Mouse (Mus musculus): ENCODE data around the gene Kctd17. TPM values are rescaled to one million over a fixed set of nuclear protein-coding genes. Genes with fewer than 3 reads are reported as not detected.

The Kctd17 gene
- 4.8 and 5.3 TPM in 2 replicates for polyA plus RNA-seq (2012; ENCODE audit: insufficient read depth, insufficient read length, missing spikeins)

- no peak for TF ChIP-seq CTCF (IDR thresholded peaks at IDR 0.05; ENCODE audit: low read depth, low read length)
- no peak for TF ChIP-seq POLR2A (IDR thresholded peaks at IDR 0.05; ENCODE audit: borderline replicate concordance, low read depth, low read length)
- Histone ChIP-seq H3K4me1 (ENCODE audit: control insufficient read depth, insufficient read depth, low read length) (peaks cover 15% of the 10 kb centered on the region), H3K27ac (ENCODE audit: insufficient read depth, low read depth, low read length) (no peak within 1 kb of the TSS), H3K4me3 (ENCODE audit: insufficient read depth, low read length) (peak within 1 kb of the TSS; percentile 67)
These were observed at the start of gene Kctd17 for GRCm38 (mm10) chr15:78428391-78429138. Gene Kctd17, plus strand, starts transcription at chr15:78428564.

- Histone ChIP-seq H3K4me1 (ENCODE audit: control insufficient read depth, insufficient read depth, low read length) (peaks cover 6% of the 10 kb centered on the region), H3K27ac (ENCODE audit: insufficient read depth, low read depth, low read length) (no peak overlapping the region), H3K4me3 (ENCODE audit: insufficient read depth, low read length) (no peak overlapping the region)
- no peak for TF ChIP-seq CTCF (IDR thresholded peaks at IDR 0.05; ENCODE audit: low read depth, low read length)
These were observed 48.2 kb upstream of the Kctd17 start for GRCm38 (mm10) chr15:78380208-78380607.

GRCm38 (mm10) chr15:78380741-78381140 is 47.6 kb upstream of the Kctd17 start:
- no peak for TF ChIP-seq POLR2A (IDR thresholded peaks at IDR 0.05; ENCODE audit: borderline replicate concordance, low read depth, low read length)
- no peak for TF ChIP-seq CTCF (IDR thresholded peaks at IDR 0.05; ENCODE audit: low read depth, low read length)
- Histone ChIP-seq H3K4me3 (ENCODE audit: insufficient read depth, low read length) (no peak overlapping the region), H3K4me1 (ENCODE audit: control insufficient read depth, insufficient read depth, low read length) (peaks cover 6% of the 10 kb centered on the region), H3K27ac (ENCODE audit: insufficient read depth, low read depth, low read length) (no peak overlapping the region)

- Histone ChIP-seq H3K4me3 (ENCODE audit: insufficient read depth, low read length) (no peak overlapping the region), H3K4me1 (ENCODE audit: control insufficient read depth, insufficient read depth, low read length) (peaks cover 6% of the 10 kb centered on the region), H3K27ac (ENCODE audit: insufficient read depth, low read depth, low read length) (no peak overlapping the region)
- TF ChIP-seq POLR2A (IDR thresholded peaks at IDR 0.05; ENCODE audit: borderline replicate concordance, low read depth, low read length) (no peak), CTCF (IDR thresholded peaks at IDR 0.05; ENCODE audit: low read depth, low read length) (no peak)
These were observed 46.2 kb upstream of the Kctd17 start for GRCm38 (mm10) chr15:78382115-78382514.

- no peak overlapping the region for H3K27ac ChIP-seq (ENCODE audit: insufficient read depth, low read depth, low read length)
- peaks cover 6% of the 10 kb centered on the region for H3K4me1 ChIP-seq (ENCODE audit: control insufficient read depth, insufficient read depth, low read length)
- TF ChIP-seq POLR2A (IDR thresholded peaks at IDR 0.05; ENCODE audit: borderline replicate concordance, low read depth, low read length) (no peak), CTCF (IDR thresholded peaks at IDR 0.05; ENCODE audit: low read depth, low read length) (no peak)
- no peak overlapping the region for H3K4me3 ChIP-seq (ENCODE audit: insufficient read depth, low read length)
These were observed 44.7 kb upstream of the Kctd17 start for GRCm38 (mm10) chr15:78383450-78384219.

GRCm38 (mm10) chr15:78384220-78385116 is 43.9 kb upstream of the Kctd17 start:
- Histone ChIP-seq H3K4me1 (ENCODE audit: control insufficient read depth, insufficient read depth, low read length) (peaks cover 6% of the 10 kb centered on the region), H3K27ac (ENCODE audit: insufficient read depth, low read depth, low read length) (no peak overlapping the region), H3K4me3 (ENCODE audit: insufficient read depth, low read length) (no peak overlapping the region)
- TF ChIP-seq POLR2A (IDR thresholded peaks at IDR 0.05; ENCODE audit: borderline replicate concordance, low read depth, low read length) (no peak), CTCF (IDR thresholded peaks at IDR 0.05; ENCODE audit: low read depth, low read length) (no peak)

GRCm38 (mm10) chr15:78385564-78385963 is 42.8 kb upstream of the Kctd17 start:
- Histone ChIP-seq H3K27ac (ENCODE audit: insufficient read depth, low read depth, low read length) (no peak overlapping the region), H3K4me3 (ENCODE audit: insufficient read depth, low read length) (no peak overlapping the region), H3K4me1 (ENCODE audit: control insufficient read depth, insufficient read depth, low read length) (peaks cover 10% of the 10 kb centered on the region)
- no peak for TF ChIP-seq CTCF (IDR thresholded peaks at IDR 0.05; ENCODE audit: low read depth, low read length)
- no peak for TF ChIP-seq POLR2A (IDR thresholded peaks at IDR 0.05; ENCODE audit: borderline replicate concordance, low read depth, low read length)

- Histone ChIP-seq H3K4me3 (ENCODE audit: insufficient read depth, low read length) (no peak overlapping the region), H3K27ac (ENCODE audit: insufficient read depth, low read depth, low read length) (no peak overlapping the region), H3K4me1 (ENCODE audit: control insufficient read depth, insufficient read depth, low read length) (peaks cover 10% of the 10 kb centered on the region; the same call in 1 of the 2 replicates)
- no peak for TF ChIP-seq CTCF (IDR thresholded peaks at IDR 0.05; ENCODE audit: low read depth, low read length)
- no peak for TF ChIP-seq POLR2A (IDR thresholded peaks at IDR 0.05; ENCODE audit: borderline replicate concordance, low read depth, low read length)
These were observed 37.5 kb upstream of the Kctd17 start for GRCm38 (mm10) chr15:78390855-78391254.

GRCm38 (mm10) chr15:78395478-78395962 is 32.8 kb upstream of the Kctd17 start, which contains the start of gene Tex33:
Gene Tex33, minus strand, starts transcription at chr15:78395912.
- Histone ChIP-seq H3K4me3 (ENCODE audit: insufficient read depth, low read length) (no peak within 1 kb of the TSS), H3K4me1 (ENCODE audit: control insufficient read depth, insufficient read depth, low read length) (peaks cover 7% of the 10 kb centered on the region), H3K27ac (ENCODE audit: insufficient read depth, low read depth, low read length) (no peak within 1 kb of the TSS)
- TF ChIP-seq CTCF (IDR thresholded peaks at IDR 0.05; ENCODE audit: low read depth, low read length) (no peak), POLR2A (IDR thresholded peaks at IDR 0.05; ENCODE audit: borderline replicate concordance, low read depth, low read length) (no peak)
